Mouse (Mus musculus) G1E (cell line): ENCODE results near the gene Ccdc113.

Experiments
- CTCF ChIP-seq: IDR thresholded peaks from 2 replicates; pipeline ENCODE4 v1.5.1; 2012; ENCODE audit warnings: low read depth, low read length, inconsistent platforms, mixed read lengths
- GATA1 ChIP-seq: IDR thresholded peaks from 2 replicates; pipeline ENCODE4 v1.6.1; 2012; ENCODE audit warnings: borderline replicate concordance, low read length, inconsistent platforms, mixed read lengths
- GATA2 ChIP-seq: IDR thresholded peaks from 2 replicates; pipeline ENCODE4 v1.6.1; 2012; ENCODE audit warnings: low read depth, low read length, inconsistent platforms, borderline replicate concordance
- TAL1 ChIP-seq: conservative IDR thresholded peaks from 2 replicates; pipeline ENCODE4 v1.6.1; 2012; ENCODE audit warnings: low read depth, low read length, inconsistent platforms, mixed read lengths

DNA sequence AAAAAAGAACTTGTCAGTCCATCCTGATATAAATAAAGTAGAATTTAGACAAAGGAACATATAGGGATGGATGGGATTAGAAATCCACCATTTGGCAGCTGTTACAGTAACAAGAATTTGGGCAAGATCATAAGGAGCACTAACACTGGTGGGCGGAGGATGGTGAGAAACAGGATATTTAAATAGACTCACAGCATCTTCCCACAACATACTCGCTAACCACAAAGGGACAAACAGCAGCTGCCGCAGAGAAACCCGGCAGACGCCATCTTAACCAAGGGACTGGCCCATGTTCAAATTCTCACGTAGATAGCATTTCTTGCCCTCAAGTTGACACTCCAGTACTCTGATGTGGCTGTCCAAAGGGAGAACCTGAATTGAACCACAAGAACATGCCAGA, 17.0 kb upstream of the Ccdc113 start:
- TF ChIP-seq CTCF, result no peak
- no peak for TF ChIP-seq GATA2
- no peak for TF ChIP-seq GATA1
- TF ChIP-seq TAL1, result no peak
